Mouse (Mus musculus) liver, embryonic 14.5 days (tissue): ENCODE measurements around the gene Prr12.

Experiments
- CTCF ChIP-seq: IDR thresholded peaks from 2 replicates; pipeline ENCODE4 v1.5.1; 2016; ENCODE audit warnings: antibody characterized with exemption, low read depth, control low read depth
- EP300 ChIP-seq: IDR thresholded peaks from 2 replicates; pipeline ENCODE4 v1.6.1; 2016; ENCODE audit warnings: antibody characterized with exemption, low read depth

DNA sequence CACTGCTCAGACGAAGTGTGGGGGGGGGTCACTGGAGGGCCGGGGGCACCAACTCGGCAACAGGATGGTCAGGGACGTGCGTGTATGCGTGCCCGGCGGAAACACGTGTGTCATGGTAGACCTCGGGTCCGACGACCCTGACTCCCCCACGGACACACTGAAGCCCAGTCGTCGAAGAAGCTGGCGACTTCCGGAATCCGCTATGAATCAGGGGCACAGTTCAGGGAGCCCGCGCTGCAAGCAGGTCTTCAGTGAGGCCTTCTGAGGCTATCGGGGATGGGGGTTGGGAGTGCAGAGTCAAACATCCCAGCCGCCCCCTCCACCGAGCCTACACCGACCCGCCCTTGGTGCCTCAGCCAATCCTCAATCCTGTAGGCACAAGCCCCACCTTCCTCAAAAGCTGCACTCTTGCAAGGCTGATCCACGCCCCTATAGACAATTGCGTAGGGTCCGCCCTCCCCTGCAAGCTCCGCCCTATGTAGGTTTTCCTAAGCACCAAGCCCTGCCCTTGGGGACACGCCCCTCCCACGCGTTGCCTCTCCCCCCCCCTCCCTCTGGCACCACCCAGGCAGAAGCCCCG is 1.3 kb upstream of the Prr12 start:
- TF ChIP-seq CTCF = no peak
- no peak for TF ChIP-seq EP300
